Mouse (Mus musculus): ENCODE measurements at regions not wholly inside any gene's neighbourhood (a gene's known extent, or its start where the extent isn't known, plus 50 kb on each side); places are given as distances from the start of the nearest gene placed in this dataset.
A peak's percentile ranks its signal among the peaks of the same experiment; 100 is the strongest.

GRCm38 (mm10) chr19:14344467-14344866 lies 253.4 kb downstream of the Tle4 start:
- no peak for DNase-seq (ENCODE audit: low spot score)

- DNase-seq (ENCODE audit: low spot score): no peak
These were observed 250.8 kb downstream of the Tle4 start for GRCm38 (mm10) chr19:14347026-14347425.

GRCm38 (mm10) chr19:14347429-14347828 lies 250.4 kb downstream of the Tle4 start:
- DNase-seq (ENCODE audit: low spot score): peak; percentile 39

- DNase-seq (ENCODE audit: low spot score): no peak
These were observed 248.1 kb downstream of the Tle4 start for GRCm38 (mm10) chr19:14349753-14350152.

GRCm38 (mm10) chr19:14351728-14352340 lies 246.0 kb downstream of the Tle4 start:
- DNase-seq (ENCODE audit: low spot score): no peak

- DNase-seq (ENCODE audit: low spot score): no peak
These were observed 245.3 kb downstream of the Tle4 start for GRCm38 (mm10) chr19:14352551-14352950.

- DNase-seq (ENCODE audit: low spot score): no peak
These were observed 244.7 kb downstream of the Tle4 start for GRCm38 (mm10) chr19:14353151-14353550.

- DNase-seq (ENCODE audit: low spot score): no peak
These were observed 242.7 kb downstream of the Tle4 start for GRCm38 (mm10) chr19:14355128-14355527.

GRCm38 (mm10) chr19:14355946-14356345 lies 241.9 kb downstream of the Tle4 start:
- no peak for DNase-seq (ENCODE audit: low spot score)

- no peak for DNase-seq (ENCODE audit: low spot score)
These were observed 237.2 kb downstream of the Tle4 start for GRCm38 (mm10) chr19:14360611-14361010.

GRCm38 (mm10) chr19:14369098-14369604 lies 228.7 kb downstream of the Tle4 start:
- no peak for DNase-seq (ENCODE audit: low spot score)

- no peak for DNase-seq (ENCODE audit: low spot score)
These were observed 226.5 kb downstream of the Tle4 start for GRCm38 (mm10) chr19:14371360-14371759.

GRCm38 (mm10) chr19:14373996-14374395 lies 223.9 kb downstream of the Tle4 start:
- no peak for DNase-seq (ENCODE audit: low spot score)

GRCm38 (mm10) chr19:14380898-14381297 lies 217.0 kb downstream of the Tle4 start:
- no peak for DNase-seq (ENCODE audit: low spot score)

GRCm38 (mm10) chr19:14387796-14388195 lies 210.1 kb downstream of the Tle4 start:
- no peak for DNase-seq (ENCODE audit: low spot score)

- DNase-seq (ENCODE audit: low spot score): no peak
These were observed 209.3 kb downstream of the Tle4 start for GRCm38 (mm10) chr19:14388539-14388938.

- no peak for DNase-seq (ENCODE audit: low spot score)
These were observed 207.7 kb downstream of the Tle4 start for GRCm38 (mm10) chr19:14389881-14390837.

- no peak for DNase-seq (ENCODE audit: low spot score)
These were observed 206.9 kb downstream of the Tle4 start for GRCm38 (mm10) chr19:14390914-14391313.
